Mouse (Mus musculus) lung, adult 2 months (tissue): ENCODE measurements at regions not wholly inside any gene's neighbourhood (a gene's known extent, or its start where the extent isn't known, plus 50 kb on each side); places are given as distances from the start of the nearest gene placed in this dataset.

Experiments used
- CTCF ChIP-seq: fragments of 200-500 bp; IDR thresholded peaks from 2 replicates; pipeline ENCODE4 v1.5.1; 2011; ENCODE audit warnings: mild to moderate bottlenecking, low read length, control low read depth; ENCODE audit not compliant: insufficient read depth
- POLR2A ChIP-seq: fragments of 200-500 bp; IDR thresholded peaks from 2 replicates; pipeline ENCODE4 v1.6.1; 2011; ENCODE audit warnings: low read depth, mild to moderate bottlenecking, control low read depth, low read length, borderline replicate concordance; ENCODE audit errors: extremely low read depth

DNA sequence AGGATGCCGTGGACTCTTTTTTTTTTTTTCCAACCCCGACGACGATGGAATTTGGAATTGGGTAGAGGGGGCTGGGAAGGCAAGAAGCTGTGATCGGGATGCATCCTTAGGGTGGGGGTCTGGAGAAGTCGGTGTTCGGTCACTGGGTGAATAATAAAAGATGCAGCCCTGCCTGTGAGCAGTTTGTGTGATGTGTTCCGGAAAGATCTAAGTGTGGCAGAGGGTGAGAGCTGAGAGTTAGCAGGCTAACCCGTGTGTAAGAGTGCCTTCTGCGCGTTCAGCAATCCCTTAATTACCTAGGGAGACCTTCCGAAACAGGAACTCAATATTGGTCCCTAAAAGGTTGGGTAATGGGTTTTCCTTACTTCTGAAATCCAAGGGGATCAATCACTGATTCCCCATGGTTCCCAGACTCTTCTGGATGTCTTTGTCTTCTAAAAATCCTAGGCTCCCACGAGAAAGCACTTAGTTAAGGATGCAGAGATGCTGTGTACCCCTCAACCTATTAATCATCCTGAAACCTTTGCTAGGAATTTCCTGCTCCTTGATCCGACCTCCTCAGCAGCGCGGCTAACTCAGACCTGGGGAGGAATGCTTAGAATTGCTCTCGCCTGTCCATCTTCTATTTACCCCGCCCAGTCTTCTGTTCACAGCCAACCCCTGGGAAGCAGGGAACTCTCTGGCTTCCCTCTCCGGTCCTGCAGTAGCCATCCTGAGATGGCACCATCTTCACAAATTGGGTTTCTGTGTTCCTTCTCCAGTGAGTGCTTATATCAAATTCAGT, 87.0 kb upstream of the Sertad2 start:
- TF ChIP-seq CTCF (no peak), POLR2A (no peak)
